Mouse (Mus musculus) bone marrow, adult 2 months (tissue): Measurements from ENCODE around the gene Ust.

Experiments
- CTCF ChIP-seq: fragments of 200-500 bp; IDR thresholded peaks from 2 replicates; pipeline ENCODE4 v1.5.1; 2011; ENCODE audit warnings: low read length, control low read depth; ENCODE audit not compliant: control insufficient read depth, insufficient read depth
- POLR2A ChIP-seq: fragments of 200-500 bp; IDR thresholded peaks from 2 replicates; pipeline ENCODE4 v1.6.1; 2011; ENCODE audit warnings: low read depth, mild to moderate bottlenecking, control low read depth, low read length, borderline replicate concordance; ENCODE audit not compliant: control insufficient read depth

DNA sequence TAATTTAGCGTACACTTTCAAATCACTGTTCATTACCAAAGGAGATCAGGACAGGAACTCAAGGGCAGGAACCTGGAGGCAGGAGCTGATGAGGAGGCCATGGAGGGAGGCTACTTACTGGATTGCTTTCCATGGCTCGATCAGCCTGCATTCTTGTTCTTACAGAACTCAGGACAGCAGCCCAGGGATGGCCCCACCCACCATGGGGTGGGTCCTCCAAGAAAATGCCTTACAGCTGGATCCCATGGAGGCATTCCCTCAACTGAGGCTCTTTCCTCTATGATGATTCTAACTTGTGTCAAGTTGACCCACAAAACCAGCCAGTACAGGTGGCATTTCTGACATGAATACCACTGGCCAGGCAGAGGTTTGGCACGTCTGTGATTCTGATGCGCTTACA is 314.9 kb downstream of the Ust start:
- TF ChIP-seq CTCF: no peak
- no peak for TF ChIP-seq POLR2A
